Mouse (Mus musculus) mammary gland, adult 2 months (tissue): ENCODE results near the gene Plk3. TPM values are rescaled to one million over a fixed set of nuclear protein-coding genes. Genes with fewer than 3 reads are reported as not detected.

Source experiments
- polyA plus RNA-seq: library from polyadenylated mRNA; depleted of rRNA; stranded (reverse); fragments of >200 nt; gene quantifications from 2 replicates; pipeline ENCODE4 v1.2.3, GENCODE M21; 2012; ENCODE audit warnings: low replicate concordance; rRNA removed

Plk3 gene
- 11.7 and 15.2 TPM in 2 replicates for polyA plus RNA-seq

DNA sequence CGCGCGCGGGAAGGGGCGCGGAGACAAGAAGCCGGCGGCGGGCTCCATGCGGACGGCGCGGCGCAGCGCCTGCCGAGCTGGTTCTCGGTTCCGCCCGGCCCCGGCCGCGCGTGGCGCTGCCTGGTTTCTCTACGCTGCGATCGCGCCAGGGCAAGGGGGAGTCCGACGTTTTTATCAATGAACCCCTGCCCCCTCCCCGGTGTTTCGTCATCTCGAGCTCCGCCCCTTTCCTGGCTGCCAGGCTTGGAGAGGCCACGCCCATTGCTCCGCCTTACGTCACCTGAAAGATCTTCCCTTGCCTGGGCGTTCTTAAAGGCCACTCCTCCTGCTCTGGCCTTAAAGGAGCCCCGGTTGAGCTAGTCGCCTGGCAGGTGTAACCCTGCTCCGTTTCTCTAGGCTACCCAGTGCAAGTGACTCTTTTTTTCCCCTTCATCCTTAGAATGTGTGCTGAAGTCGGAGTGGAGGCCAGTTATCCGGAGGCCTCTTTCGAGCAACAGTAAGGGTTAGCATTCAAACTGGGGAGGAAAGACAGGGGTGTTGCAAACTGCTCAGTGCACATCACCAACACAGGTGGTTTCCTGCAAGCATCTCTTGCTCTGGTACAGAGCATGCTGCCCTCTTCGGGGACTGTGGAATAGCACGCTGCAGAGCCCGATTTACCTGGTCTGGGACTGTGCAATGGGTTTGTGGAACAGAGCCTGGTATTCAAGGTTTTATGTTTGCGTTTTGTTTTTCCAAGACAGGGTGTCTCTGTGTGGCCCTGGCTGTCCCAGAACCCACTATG, at the start of gene Plk3:
Plk3 (minus strand) TSS at position 147 of the 784 bp plus-strand sequence.

GRCm38 (mm10) chr4:117181863-117182758, 48.3 kb upstream of the Plk3 start, which contains the start of gene Kif2c:
TSS of gene Kif2c (minus strand) at chr4:117182639.

GRCm38 (mm10) chr4:117155792-117156355, 22.1 kb upstream of the Plk3 start, which contains the start of gene Rps8:
TSS of gene Rps8 (minus strand) at chr4:117156243.

DNA sequence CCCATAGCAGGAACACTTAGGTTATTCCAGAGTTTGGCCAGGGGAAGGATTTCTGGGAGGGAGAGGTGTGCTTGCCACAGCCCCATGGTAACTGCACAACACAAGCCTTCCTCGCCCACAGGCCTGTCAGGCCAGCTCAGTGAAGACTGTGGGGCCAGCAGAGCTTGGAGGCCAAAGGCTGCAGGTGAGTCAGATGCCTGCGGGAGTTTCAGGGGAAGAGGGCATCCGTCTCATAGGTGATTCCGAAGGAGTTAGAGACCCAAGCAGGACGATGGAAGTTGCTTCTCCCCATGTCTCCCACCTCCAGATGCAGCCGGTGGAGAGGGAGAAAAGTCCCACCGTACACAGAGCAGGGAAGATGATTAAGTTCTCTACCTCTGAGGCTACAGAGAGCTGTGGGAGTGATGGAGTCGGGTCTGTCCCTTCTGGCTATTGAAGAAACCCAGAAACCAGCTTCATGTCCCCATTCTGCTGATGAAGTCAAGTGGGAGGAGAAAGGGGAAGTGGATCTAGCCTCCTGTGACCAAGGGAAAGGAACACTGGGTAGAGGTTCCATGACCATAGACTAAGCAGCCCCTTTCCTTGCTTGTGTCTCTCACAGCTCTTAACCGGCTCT, 7.0 kb downstream of the Plk3 start, which contains the start of gene Tctex1d4:
Tctex1d4 (plus strand) TSS at position 120 of the 616 bp plus-strand sequence.

GRCm38 (mm10) chr4:117125348-117125909, 8.3 kb downstream of the Plk3 start, which contains the start of gene Btbd19:
TSS of gene Btbd19 (minus strand) at chr4:117125725.

GRCm38 (mm10) chr4:117095551-117096452, 38.0 kb downstream of the Plk3 start, which contains the start of gene Ptch2:
TSS of gene Ptch2 (plus strand) at chr4:117096075.

Other genes with a start within 250 kb of the Plk3 start
- 59.4 and 86.6 TPM in 2 replicates for gene Urod, start 139.6 kb downstream of the Plk3 start, polyA plus RNA-seq
- gene Hectd3, start 138.6 kb downstream of the Plk3 start, polyA plus RNA-seq: 58.6 and 76.9 TPM in 2 replicates
- 4.5 and 12.2 TPM in 2 replicates for gene Eif2b3, start 114.6 kb downstream of the Plk3 start, polyA plus RNA-seq
- 18.6 and 27.1 TPM in 2 replicates for gene Ptch2, start 37.9 kb downstream of the Plk3 start, polyA plus RNA-seq
- gene Btbd19, start 8.2 kb downstream of the Plk3 start, polyA plus RNA-seq: 13.6 and 23.0 TPM in 2 replicates
- 0.24 and 0.92 TPM in 2 replicates for gene Tctex1d4, start 7.2 kb downstream of the Plk3 start, polyA plus RNA-seq
- 496 TPM in 2 replicates for gene Rps8, start 22.3 kb upstream of the Plk3 start, polyA plus RNA-seq
- gene Kif2c, start 48.7 kb upstream of the Plk3 start, polyA plus RNA-seq: 0.75 and 0.90 TPM in 2 replicates
- 76.0 and 76.7 TPM in 2 replicates for gene Tmem53, start 118.0 kb upstream of the Plk3 start, polyA plus RNA-seq
- 0.41 and 0.47 TPM in 2 replicates for gene Armh1, start 118.2 kb upstream of the Plk3 start, polyA plus RNA-seq